Mouse (Mus musculus): ENCODE data around the gene Sidt2. TPM values are rescaled to one million over a fixed set of nuclear protein-coding genes. Genes with fewer than 3 reads are reported as not detected.

Sidt2 gene
- total RNA-seq, 4 experiments from 2014 or later = 180 to 380 (median 226) TPM

- no peak for DNase-seq
Observed at GRCm38 (mm10) chr9:45946182-45946871, 8.7 kb downstream of the Sidt2 start.

- no peak for DNase-seq
Observed at GRCm38 (mm10) chr9:45945721-45946120, 9.3 kb downstream of the Sidt2 start.

- DNase-seq = no peak
Observed at GRCm38 (mm10) chr9:45944506-45945400, 10.3 kb downstream of the Sidt2 start.

- no peak for DNase-seq
Observed at GRCm38 (mm10) chr9:45943628-45944505, 11.2 kb downstream of the Sidt2 start.

GRCm38 (mm10) chr9:45942916-45943315 is 12.1 kb downstream of the Sidt2 start:
- no peak for DNase-seq

GRCm38 (mm10) chr9:45942464-45942863 is 12.6 kb downstream of the Sidt2 start:
- no peak for DNase-seq

- no peak for DNase-seq
Observed at GRCm38 (mm10) chr9:45941329-45941888, 13.6 kb downstream of the Sidt2 start.

- no peak for DNase-seq
Observed at GRCm38 (mm10) chr9:45939794-45940193, 15.3 kb downstream of the Sidt2 start.

- no peak for DNase-seq
Observed at GRCm38 (mm10) chr9:45938952-45939637, 16.0 kb downstream of the Sidt2 start.

GRCm38 (mm10) chr9:45938088-45938487 is 17.0 kb downstream of the Sidt2 start:
- peak; percentile 88 for DNase-seq

- DNase-seq = peak; percentile 71
Observed at GRCm38 (mm10) chr9:45936883-45937282, 18.2 kb downstream of the Sidt2 start.

GRCm38 (mm10) chr9:45935628-45936210 is 19.3 kb downstream of the Sidt2 start, which contains the start of gene Tagln:
Gene Tagln (minus strand): TSS chr9:45936058.
- DNase-seq = no peak

GRCm38 (mm10) chr9:45932571-45933415 is 22.3 kb downstream of the Sidt2 start:
- DNase-seq = no peak

- no peak for DNase-seq
Observed at GRCm38 (mm10) chr9:45931958-45932357, 23.1 kb downstream of the Sidt2 start.

GRCm38 (mm10) chr9:45929285-45929684 is 25.8 kb downstream of the Sidt2 start:
- DNase-seq = no peak

GRCm38 (mm10) chr9:45919895-45920294 is 35.2 kb downstream of the Sidt2 start:
- DNase-seq = no peak

GRCm38 (mm10) chr9:45917041-45917934 is 37.8 kb downstream of the Sidt2 start:
- DNase-seq = peak; percentile 68

GRCm38 (mm10) chr9:45915659-45916058 is 39.4 kb downstream of the Sidt2 start:
- DNase-seq = no peak

- no peak for DNase-seq
Observed at GRCm38 (mm10) chr9:45911673-45912072, 43.4 kb downstream of the Sidt2 start.

Measured in adrenal gland, adult 8-10 months (tissue).